8 mouse cellular contexts compared by ENCODE assay signal in the genomic region with DNA sequence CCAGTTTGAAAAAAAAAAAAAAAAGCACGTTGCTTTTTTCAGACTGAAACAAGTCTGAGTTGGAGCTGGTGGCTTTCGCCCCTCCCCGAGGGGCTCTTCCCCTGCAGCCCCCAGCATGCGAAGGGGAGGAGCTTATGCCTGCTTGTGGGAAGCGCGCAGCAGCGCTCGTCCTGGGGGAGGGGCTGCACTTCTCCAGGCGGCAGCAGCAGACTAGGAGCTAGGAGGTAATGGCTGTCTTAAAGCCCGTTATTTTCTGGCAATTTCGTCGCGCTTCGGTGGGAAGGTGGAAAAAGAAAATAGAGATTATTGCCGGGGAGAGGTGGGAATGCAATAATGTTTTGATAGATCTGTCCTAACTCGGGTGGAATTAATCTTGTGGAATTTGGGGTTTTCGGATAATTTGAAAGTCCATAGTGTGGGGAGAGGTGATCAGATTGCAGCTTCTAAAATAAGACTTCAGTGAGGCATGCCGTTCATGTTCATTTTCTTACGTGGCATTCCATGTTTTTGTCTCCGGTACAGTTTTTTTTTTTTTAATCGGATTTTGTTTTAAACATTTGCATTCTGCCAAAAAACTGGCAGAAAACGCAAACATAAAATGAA. TPM values are rescaled to one million over a fixed set of nuclear protein-coding genes. Genes with fewer than 3 reads are reported as not detected.
DNase-seq lines count a peak whose midpoint lies in the region; ATAC-seq and TF ChIP-seq lines count a peak whose summit lies in the region.

No protein-coding gene starts in this region.

- H3K4me1 ChIP-seq in forebrain, embryonic 10.5 days, result 0 out of 2 replicates have a peak, but pooled peaks cover 6% of the 10 kb centered on the region
- no peaks in the 10 kb centered on the region for H3K4me1 ChIP-seq in liver, embryonic 16.5 days (ENCODE audit: control insufficient read depth, low read depth, low read length)
- H3K4me1 ChIP-seq in neural tube, embryonic 15.5 days, result no peaks in the 10 kb centered on the region

- H3K27me3 ChIP-seq in forebrain, embryonic 10.5 days (ENCODE audit: poor library complexity, severe bottlenecking), result peaks cover 45% of the 10 kb centered on the region
- H3K27me3 ChIP-seq in liver, embryonic 16.5 days (ENCODE audit: control insufficient read depth, insufficient read depth, low read depth, low read length), result no peaks in the 10 kb centered on the region
- H3K27me3 ChIP-seq in neural tube, embryonic 15.5 days (replicated peaks), result no peaks in the 10 kb centered on the region; the same call in 1 of the 2 replicates

- intact Hi-C loops in heart, postnatal 36 days (cut with DNase I), result no loop called here

- H3K4me3 ChIP-seq in forebrain, embryonic 10.5 days, result peak overlapping the region; percentile 47
- peak overlapping the region; percentile 55 for H3K4me3 ChIP-seq in layer of hippocampus, adult 2 months
- peak overlapping the region; percentile 46 for H3K4me3 ChIP-seq in liver, embryonic 16.5 days (ENCODE audit: low read depth, low read length)
- H3K4me3 ChIP-seq in neural tube, embryonic 15.5 days (replicated peaks), result peak overlapping the region; percentile 41

- H3K4me2 ChIP-seq in liver, embryonic 16.5 days (ENCODE audit: low read depth, low read length), result peak overlapping the region; percentile 53
- H3K4me2 ChIP-seq in neural tube, embryonic 15.5 days, result peak overlapping the region; percentile 54

- H3K9me3 ChIP-seq in forebrain, embryonic 10.5 days, result no peaks in the 10 kb centered on the region
- no peaks in the 10 kb centered on the region for H3K9me3 ChIP-seq in liver, embryonic 16.5 days (replicated peaks; ENCODE audit: control insufficient read depth, low read length)
- no peaks in the 10 kb centered on the region for H3K9me3 ChIP-seq in neural tube, embryonic 15.5 days (replicated peaks)

- 0 out of 2 replicates have a peak, but pooled peaks have one; percentile 27 for ATAC-seq in liver, embryonic 16.5 days (ENCODE audit: low read depth)
- ATAC-seq in neural tube, embryonic 15.5 days (ENCODE audit: low FRiP score), result peak; percentile 93

- peak; percentile 58 for DNase-seq in Muller cell, postnatal 12 days (ENCODE audit: inconsistent ontology term)
- DNase-seq in c-Kit-positive CD71-negative TER-119-negative erythroid progenitor cells, embryonic 14.5 days (ENCODE audit: low read depth), result peak; percentile 28
- peak; percentile 60 for DNase-seq in forebrain, embryonic 10.5 days (ENCODE audit: extremely low spot score, low spot score)
- peak; percentile 14 to 22 for DNase-seq in heart, postnatal 36 days
- peak; percentile 18 to 37 for DNase-seq in layer of hippocampus, adult 2 months (ENCODE audit: low spot score in 2 of 2)
- DNase-seq in spleen, postnatal 4 days (ENCODE audit: low spot score in 2 of 2), result no peak

- H3K27ac ChIP-seq in forebrain, embryonic 10.5 days, result peak overlapping the region; percentile 72
- no peak overlapping the region for H3K27ac ChIP-seq in layer of hippocampus, adult 2 months
- no peak overlapping the region for H3K27ac ChIP-seq in liver, embryonic 16.5 days (ENCODE audit: low read length)
- no peak overlapping the region for H3K27ac ChIP-seq in neural tube, embryonic 15.5 days (replicated peaks)

- no peaks in the 10 kb centered on the region for H3K36me3 ChIP-seq in forebrain, embryonic 10.5 days (replicated peaks)
- no peaks in the 10 kb centered on the region for H3K36me3 ChIP-seq in liver, embryonic 16.5 days (ENCODE audit: control insufficient read depth, insufficient read depth)
- no peaks in the 10 kb centered on the region for H3K36me3 ChIP-seq in neural tube, embryonic 15.5 days

- WGBS in forebrain, embryonic 10.5 days, result 20% methylated on average over 22 of the region's 22 CpGs
- 18% methylated on average over 22 of the region's 22 CpGs for WGBS in liver, embryonic 16.5 days (ENCODE audit: insufficient replicate concordance)
- 18% methylated on average over 22 of the region's 22 CpGs for WGBS in neural tube, embryonic 15.5 days

- no peak for TF ChIP-seq CTCF in layer of hippocampus, adult 2 months (conservative IDR thresholded peaks at IDR 0.05)

- H3K9ac ChIP-seq in liver, embryonic 16.5 days (ENCODE audit: low read depth, low read length), result no peak overlapping the region
- 0 out of 2 replicates have a peak overlapping the region, but pooled peaks have one; percentile 11 for H3K9ac ChIP-seq in neural tube, embryonic 15.5 days (replicated peaks)

RNA-seq across cellular contexts. Expression of a gene that starts 7.2 kb away (rescaled TPM):
- 23.3 and 25.8 TPM in 2 replicates for polyA plus RNA-seq in forebrain, embryonic 10.5 days (2016; fragmentation: Nextera tagmentation; extraction: Ambion mirVana)
- total RNA-seq in heart, postnatal 36 days (2021), result 1 to 10 TPM; 1.7 to 2.2 TPM
- total RNA-seq in layer of hippocampus, adult 2 months (2021), result 1 to 10 TPM; 4.0 to 5.2 TPM
- polyA plus RNA-seq in liver, embryonic 16.5 days (2015; fragmentation: Nextera tagmentation; extraction: Ambion mirVana), result 1.3 and 1.6 TPM in 2 replicates
- 12.5 and 13.6 TPM in 2 replicates for polyA plus RNA-seq in neural tube, embryonic 15.5 days (2015; fragmentation: Nextera tagmentation; extraction: Ambion mirVana)

RNA-seq across cellular contexts. Expression of a gene that starts 38.1 kb away (rescaled TPM):
- not detected in 2 replicates for polyA plus RNA-seq in forebrain, embryonic 10.5 days (2016; fragmentation: Nextera tagmentation; extraction: Ambion mirVana)
- not detected for total RNA-seq in heart, postnatal 36 days (2021)
- not detected for total RNA-seq in layer of hippocampus, adult 2 months (2021)
- not detected in 2 replicates for polyA plus RNA-seq in liver, embryonic 16.5 days (2015; fragmentation: Nextera tagmentation; extraction: Ambion mirVana)
- polyA plus RNA-seq in neural tube, embryonic 15.5 days (2015; fragmentation: Nextera tagmentation; extraction: Ambion mirVana), result not detected in 2 replicates

Comparison
In these comparisons a context has a peak if more than half of its experiments do, and no peak if none do; other contexts are left out.
1. DNase-seq: peak in Muller cell, postnatal 12 days (single experiment), c-Kit-positive CD71-negative TER-119-negative erythroid progenitor cells, embryonic 14.5 days (single experiment), forebrain, embryonic 10.5 days (single experiment), heart, postnatal 36 days (2 of 2) and layer of hippocampus, adult 2 months (2 of 2); none in spleen, postnatal 4 days (0 of 2).
2. Peak in every context shown above with its lines, with median percentiles within 50 percentile points of each other: H3K4me3 ChIP-seq.